Comparison of ENCODE assay signal across 1 mouse cellular context in genomic region chrX:73225365-73225764, GRCm38 (mm10).
TF ChIP-seq lines count a peak whose summit lies in the region.

No protein-coding gene starts in this region.

TF ChIP-seq in CH12.LX, 34 proteins besides CTCF, POLR2A, EP300 and RAD21 (continued from another document):
- peak; percentile 57; the same call in 1 of the 2 replicates for TF ChIP-seq TBP (conservative IDR thresholded peaks at IDR 0.05; ENCODE audit: low read depth, low read length)
